Mouse (Mus musculus) C2C12 (cell line): ENCODE results near the gene Gm12169. TPM values are rescaled to one million over a fixed set of nuclear protein-coding genes. Genes with fewer than 3 reads are reported as not detected.
"Not testable (repeated sequence)": the region's sequence is repeated elsewhere in the genome, so short reads cannot be mapped to it uniquely, and the experiment has no call there.

ENCODE experiments used
- H3K27me3 ChIP-seq: one replicate; pipeline ENCODE4 v1.6.1; 2011; ENCODE audit not compliant: control insufficient read depth, insufficient read depth, insufficient read length
- H3K36me3 ChIP-seq: one replicate; pipeline ENCODE4 v1.6.1; 2011; ENCODE audit not compliant: control insufficient read depth, insufficient read depth
- H3K4me3 ChIP-seq: one replicate; pipeline ENCODE4 v1.5.1; 2011; ENCODE audit warnings: mild to moderate bottlenecking, control low read depth; ENCODE audit not compliant: poor library complexity, insufficient read depth, severe bottlenecking
- H3K79me2 ChIP-seq: one replicate; pipeline ENCODE4 v1.6.1; 2011; ENCODE audit not compliant: control insufficient read depth, insufficient read depth
- H3K79me3 ChIP-seq: one replicate; pipeline ENCODE4 v1.6.1; 2011; ENCODE audit warnings: low read depth, control low read depth
- H3ac ChIP-seq: one replicate; pipeline ENCODE3; 2011; ENCODE audit warnings: low read depth; ENCODE audit not compliant: control insufficient read depth, insufficient read length
- CEBPB ChIP-seq: IDR thresholded peaks from one replicate; pipeline ENCODE4 v1.6.1; 2011; ENCODE audit warnings: low read depth, mild to moderate bottlenecking, control low read depth, moderate library complexity
- CTCF ChIP-seq: IDR thresholded peaks from one replicate; pipeline ENCODE4 v1.5.1; 2011; ENCODE audit not compliant: control insufficient read depth, insufficient read depth, insufficient read length
- FOSL1 ChIP-seq: IDR thresholded peaks from one replicate; pipeline ENCODE4 v1.8.0; 2011; ENCODE audit warnings: mild to moderate bottlenecking, low read length; ENCODE audit not compliant: poor library complexity, insufficient read depth, severe bottlenecking
- MAX ChIP-seq: IDR thresholded peaks from one replicate; pipeline ENCODE4 v1.6.1; 2011; ENCODE audit warnings: mild to moderate bottlenecking, control low read depth
- MYOD1 ChIP-seq: IDR thresholded peaks from one replicate; pipeline ENCODE4 v1.6.1; 2011; ENCODE audit warnings: low read depth; ENCODE audit not compliant: control insufficient read depth, insufficient read length
- MYOG ChIP-seq: IDR thresholded peaks from one replicate; pipeline ENCODE4 v1.6.1; 2011; ENCODE audit not compliant: control insufficient read depth, insufficient read length; ENCODE audit errors: extremely low read depth
- USF1 ChIP-seq: IDR thresholded peaks from one replicate; pipeline ENCODE4 v1.6.1; 2011; ENCODE audit warnings: low read depth, mild to moderate bottlenecking, control low read depth, moderate library complexity
- polyA plus RNA-seq: library from polyadenylated mRNA; unstranded; fragments of >200 nt; fragmentation: generic; extraction: Trizol; gene quantifications from one replicate; pipeline ENCODE4 v1.2.1, GENCODE M21; 2012; ENCODE audit warnings: missing spikeins

Gene Gm12169
- polyA plus RNA-seq, 1 experiment, result not detected

- H3K79me3 ChIP-seq, result no peaks in the 10 kb centered on the region
- no peak overlapping the region for H3ac ChIP-seq
- peaks cover 5% of the 10 kb centered on the region for H3K27me3 ChIP-seq
- no peaks in the 10 kb centered on the region for H3K36me3 ChIP-seq
- no peak for TF ChIP-seq MAX
- no peak for TF ChIP-seq CTCF
- no peak for TF ChIP-seq CEBPB
- TF ChIP-seq MYOG, result no peak
- no peak for TF ChIP-seq FOSL1
- no peak for TF ChIP-seq USF1
- TF ChIP-seq MYOD1, result no peak
- no peaks in the 10 kb centered on the region for H3K79me2 ChIP-seq
- no peak overlapping the region for H3K4me3 ChIP-seq
These were observed 14.1 kb upstream of the Gm12169 start for GRCm38 (mm10) chr11:46509900-46510299.

DNA sequence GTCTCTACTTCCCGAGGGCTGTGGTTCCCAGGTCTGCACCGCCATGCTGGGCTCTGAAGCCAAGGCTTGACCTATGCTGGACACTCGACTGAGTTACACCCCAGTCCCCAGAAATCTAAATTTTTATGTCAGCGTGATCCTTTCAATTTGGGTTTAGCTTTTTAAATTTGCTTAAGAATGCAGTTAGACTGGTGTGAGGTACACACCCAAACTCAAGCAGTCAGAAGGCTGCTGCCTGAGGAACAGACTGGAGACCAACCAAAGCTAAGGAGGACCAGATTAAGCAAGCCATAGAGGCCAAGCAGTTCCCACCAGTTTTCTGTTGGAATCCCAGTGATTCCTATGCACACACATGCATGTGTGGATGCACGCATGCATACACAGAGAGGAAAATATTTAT, 2.7 kb upstream of the Gm12169 start:
- H3K36me3 ChIP-seq, H3K4me3 ChIP-seq, H3K79me2 ChIP-seq, H3K27me3 ChIP-seq, H3ac ChIP-seq, H3K79me3 ChIP-seq: not testable (repeated sequence)

GRCm38 (mm10) chr11:46522719-46523118, 1.3 kb upstream of the Gm12169 start:
- TF ChIP-seq CTCF, result no peak
- TF ChIP-seq MAX, result no peak
- TF ChIP-seq MYOD1, result no peak
- TF ChIP-seq CEBPB, result no peak
- TF ChIP-seq FOSL1, result no peak
- TF ChIP-seq USF1, result no peak
- TF ChIP-seq MYOG, result no peak

DNA sequence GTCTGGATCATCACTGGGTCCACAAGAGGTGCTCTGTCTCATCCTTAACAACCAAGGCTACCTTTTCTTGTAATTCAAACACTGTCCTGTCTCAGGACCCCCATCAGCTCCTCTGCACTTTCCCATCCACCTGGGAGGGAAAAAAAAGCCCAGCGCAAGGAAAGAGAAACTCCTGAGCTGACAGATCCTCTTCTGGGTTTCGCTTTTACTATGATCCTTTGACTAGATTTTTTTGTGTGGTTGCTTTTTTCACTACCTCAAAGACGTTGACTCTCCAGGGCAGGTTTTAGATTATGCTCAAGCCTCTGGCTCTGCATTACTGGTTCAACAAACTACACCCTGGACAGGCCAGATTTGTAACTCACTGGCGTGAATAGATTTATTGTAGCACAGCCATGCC, 6.1 kb downstream of the Gm12169 start:
- no peak overlapping the region for H3K4me3 ChIP-seq
- H3K27me3 ChIP-seq, result peaks cover 5% of the 10 kb centered on the region
- no peaks in the 10 kb centered on the region for H3K79me2 ChIP-seq

More at GRCm38 (mm10) chr11:46522719-46523118, 1.3 kb upstream of the Gm12169 start:
- Histone ChIP-seq H3K36me3 (no peaks in the 10 kb centered on the region), H3ac (no peak overlapping the region), H3K79me3 (no peaks in the 10 kb centered on the region), H3K79me2 (no peaks in the 10 kb centered on the region), H3K27me3 (no peaks in the 10 kb centered on the region), H3K4me3 (no peak overlapping the region)

GRCm38 (mm10) chr11:46536978-46537377, 13.0 kb downstream of the Gm12169 start:
- no peak for TF ChIP-seq MYOG
- Histone ChIP-seq H3ac (no peak overlapping the region), H3K79me3 (no peaks in the 10 kb centered on the region), H3K79me2 (no peaks in the 10 kb centered on the region), H3K36me3 (no peaks in the 10 kb centered on the region), H3K4me3 (no peak overlapping the region), H3K27me3 (no peaks in the 10 kb centered on the region)

More for the DNA sequence above, 6.1 kb downstream of the Gm12169 start:
- H3ac ChIP-seq, result no peak overlapping the region
- H3K79me3 ChIP-seq, result no peaks in the 10 kb centered on the region
- H3K36me3 ChIP-seq, result no peaks in the 10 kb centered on the region
- TF ChIP-seq MYOD1 (no peak), MAX (no peak), MYOG (no peak), CTCF (no peak), USF1 (no peak), FOSL1 (no peak), CEBPB (no peak)

- Histone ChIP-seq H3ac (no peak overlapping the region), H3K4me3 (no peak overlapping the region), H3K79me3 (no peaks in the 10 kb centered on the region), H3K79me2 (no peaks in the 10 kb centered on the region), H3K36me3 (no peaks in the 10 kb centered on the region), H3K27me3 (no peaks in the 10 kb centered on the region)
- TF ChIP-seq CTCF (no peak), CEBPB (no peak), FOSL1 (no peak), MYOD1 (no peak), MAX (no peak), USF1 (no peak), MYOG (no peak)
These were observed 19.5 kb downstream of the Gm12169 start for GRCm38 (mm10) chr11:46543530-46543929.
